7 mouse cellular contexts compared by ENCODE assay signal in genomic region chr7:130546791-130547484, GRCm38 (mm10). TPM values are rescaled to one million over a fixed set of nuclear protein-coding genes. Genes with fewer than 3 reads are reported as not detected.
DNase-seq lines count a peak whose midpoint lies in the region; ATAC-seq lines count a peak whose summit lies in the region.

No protein-coding gene starts in this region.

- peak overlapping the region; percentile 100 for H3K27ac ChIP-seq in intestine, embryonic 15.5 days
- peak overlapping the region; percentile 99 for H3K27ac ChIP-seq in midbrain, embryonic 10.5 days (replicated peaks)

- no peaks in the 10 kb centered on the region for H3K27me3 ChIP-seq in intestine, embryonic 15.5 days (replicated peaks)
- H3K27me3 ChIP-seq in midbrain, embryonic 10.5 days (ENCODE audit: low read depth, poor library complexity, severe bottlenecking) = no peaks in the 10 kb centered on the region

- intact Hi-C loops in gastrocnemius, postnatal 36 days (cut with DNase I) = loop anchor here (5.0 kb wide), 1 partner anchor 55 kb away; no protein-coding TSS in a partner anchor
- intact Hi-C loops in left cerebral cortex, postnatal 25 days (cut with DNase I) = loop anchor here (2.0 to 5.0 kb wide), 4 partner anchors 28 to 215 kb away; no protein-coding TSS in a partner anchor

- peaks cover 8% of the 10 kb centered on the region for H3K36me3 ChIP-seq in intestine, embryonic 15.5 days
- peaks cover 37% of the 10 kb centered on the region for H3K36me3 ChIP-seq in midbrain, embryonic 10.5 days

- H3K9me3 ChIP-seq in intestine, embryonic 15.5 days = no peaks in the 10 kb centered on the region
- 0 out of 2 replicates have a peak, but pooled peaks cover 4% of the 10 kb centered on the region for H3K9me3 ChIP-seq in midbrain, embryonic 10.5 days (replicated peaks)

- peak overlapping the region; percentile 98 for H3K4me3 ChIP-seq in intestine, embryonic 15.5 days (replicated peaks)
- peak overlapping the region; percentile 85 for H3K4me3 ChIP-seq in midbrain, embryonic 10.5 days

- peak; percentile 97 for ATAC-seq in intestine, embryonic 15.5 days

- H3K4me1 ChIP-seq in intestine, embryonic 15.5 days (replicated peaks) = 0 out of 2 replicates have a peak, but pooled peaks cover 3% of the 10 kb centered on the region
- H3K4me1 ChIP-seq in midbrain, embryonic 10.5 days = peaks cover 19% of the 10 kb centered on the region

- H3K9ac ChIP-seq in intestine, embryonic 15.5 days = peak overlapping the region; percentile 99

- WGBS in intestine, embryonic 15.5 days = under 1% methylated on average over 83 of the region's 84 CpGs
- WGBS in midbrain, embryonic 10.5 days = under 1% methylated on average over 84 of the region's 84 CpGs

- peak; percentile 95 for DNase-seq in adrenal gland, adult 2 months
- peak; percentile 80 for DNase-seq in embryo, embryonic 11.5 days (ENCODE audit: low read depth, low spot score)
- DNase-seq in gastrocnemius, postnatal 36 days = peak; percentile 87 to 92
- peak; percentile 90 to 93 for DNase-seq in left cerebral cortex, postnatal 25 days (ENCODE audit: low spot score in 2 of 2)
- DNase-seq in midbrain, embryonic 10.5 days (ENCODE audit: low spot score) = peak; percentile 94
- DNase-seq in right cerebral cortex, postnatal 4 days = peak; percentile 92

- peak overlapping the region; percentile 76 for H3K4me2 ChIP-seq in intestine, embryonic 15.5 days (replicated peaks)

RNA-seq across cellular contexts. Expression of gene Nsmce4a, which starts 26.0 kb away (rescaled TPM):
- 10 to 100 TPM; 54.1 to 68.9 TPM for total RNA-seq in adrenal gland, adult 2 months (2021)
- polyA plus RNA-seq in adrenal gland, adult 2 months (2012; rRNA removed) = 50.4 and 73.4 TPM in 2 replicates
- 10 to 100 TPM; 24.8 to 27.0 TPM for total RNA-seq in gastrocnemius, postnatal 36 days (2021)
- 138 and 146 TPM in 2 replicates for polyA plus RNA-seq in intestine, embryonic 15.5 days (2015; fragmentation: Nextera tagmentation; extraction: Ambion mirVana)
- 10 to 100 TPM; 31.9 to 34.9 TPM for total RNA-seq in left cerebral cortex, postnatal 25 days (2021)
- 180 and 203 TPM in 2 replicates for polyA plus RNA-seq in midbrain, embryonic 10.5 days (2016; fragmentation: Nextera tagmentation; extraction: Ambion mirVana)

RNA-seq across cellular contexts. Expression of gene Ate1, which starts 26.8 kb away (rescaled TPM):
- total RNA-seq in adrenal gland, adult 2 months (2021) = 10 to 100 TPM; 38.8 to 40.9 TPM
- polyA plus RNA-seq in adrenal gland, adult 2 months (2012; rRNA removed) = 3.5 and 4.5 TPM in 2 replicates
- 10 to 100 TPM; 29.9 to 31.5 TPM for total RNA-seq in gastrocnemius, postnatal 36 days (2021)
- polyA plus RNA-seq in intestine, embryonic 15.5 days (2015; fragmentation: Nextera tagmentation; extraction: Ambion mirVana) = 53.9 and 57.5 TPM in 2 replicates
- total RNA-seq in left cerebral cortex, postnatal 25 days (2021) = 10 to 100 TPM; 55.8 to 59.0 TPM
- polyA plus RNA-seq in midbrain, embryonic 10.5 days (2016; fragmentation: Nextera tagmentation; extraction: Ambion mirVana) = 60.5 and 65.8 TPM in 2 replicates

RNA-seq across cellular contexts. Expression of gene Tacc2, which starts 30.3 kb away (rescaled TPM):
- 10 to 100 TPM; 36.2 to 44.4 TPM for total RNA-seq in adrenal gland, adult 2 months (2021)
- 37.0 and 43.0 TPM in 2 replicates for polyA plus RNA-seq in adrenal gland, adult 2 months (2012; rRNA removed)
- 100 to 1,000 TPM; 495 to 686 TPM for total RNA-seq in gastrocnemius, postnatal 36 days (2021)
- polyA plus RNA-seq in intestine, embryonic 15.5 days (2015; fragmentation: Nextera tagmentation; extraction: Ambion mirVana) = 27.2 and 27.8 TPM in 2 replicates
- 10 to 100 TPM; 62.2 to 62.7 TPM for total RNA-seq in left cerebral cortex, postnatal 25 days (2021)
- polyA plus RNA-seq in midbrain, embryonic 10.5 days (2016; fragmentation: Nextera tagmentation; extraction: Ambion mirVana) = 40.9 and 47.7 TPM in 2 replicates

Comparison
In these comparisons a context has a peak if more than half of its experiments do, and no peak if none do; other contexts are left out.
1. Peak in every context shown above with its lines: DNase-seq, ATAC-seq, H3K4me3 ChIP-seq and H3K27ac ChIP-seq.
2. RNA of gene Tacc2, which starts 30.3 kb away (total RNA-seq): 495 to 686 TPM in gastrocnemius, postnatal 36 days; 62.2 to 62.7 TPM in left cerebral cortex, postnatal 25 days and 36.2 to 44.4 TPM in adrenal gland, adult 2 months; every median in the first group is over 4 times any median in the second.